Mouse (Mus musculus) thymus, adult 2 months (tissue): ENCODE data around the gene Spata3.

Source experiments
- CTCF ChIP-seq: fragments of 200-500 bp; IDR thresholded peaks from 2 replicates; pipeline ENCODE4 v1.5.1; 2012; ENCODE audit warnings: mild to moderate bottlenecking, control low read depth, low read length, moderate library complexity, borderline replicate concordance; ENCODE audit not compliant: control insufficient read depth, poor library complexity, insufficient read depth; ENCODE audit errors: extremely low read depth
- POLR2A ChIP-seq: fragments of 200-500 bp; IDR thresholded peaks from 2 replicates; pipeline ENCODE4 v1.6.1; 2012; ENCODE audit warnings: mild to moderate bottlenecking, low read length, control low read depth, moderate library complexity; ENCODE audit not compliant: control insufficient read depth, poor library complexity, insufficient read depth; ENCODE audit errors: extremely low read depth

DNA sequence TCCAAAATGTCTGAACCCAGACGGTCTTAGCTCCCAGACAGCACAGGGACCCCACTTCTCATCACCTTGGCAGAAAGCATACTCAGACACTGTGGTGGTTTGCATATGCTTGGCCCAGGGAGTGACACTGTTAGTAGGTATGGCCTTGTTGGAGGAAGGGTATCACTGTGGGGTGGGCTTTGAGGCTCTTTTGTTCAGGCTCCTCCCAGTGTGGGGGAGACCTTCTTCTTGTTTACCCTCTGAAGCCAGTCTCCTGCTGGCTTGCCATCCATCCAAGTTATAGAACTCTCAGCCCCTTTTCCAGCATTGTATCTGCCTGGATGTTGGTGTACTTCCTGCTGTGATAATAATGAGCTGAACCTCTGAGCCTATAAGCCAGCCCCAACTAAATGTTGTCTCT is 47.5 kb upstream of the Spata3 start:
- TF ChIP-seq POLR2A (no peak), CTCF (no peak)
